Mouse (Mus musculus) skeletal muscle tissue, adult 2 months (tissue): ENCODE results near the gene Pdcd6ip.
"Not testable (repeated sequence)": the region's sequence is repeated elsewhere in the genome, so short reads cannot be mapped to it uniquely, and the experiment has no call there.

Experiments
- DNase-seq: peaks from one replicate; pipeline ENCODE4 v3.0.0-alpha.2; 2012; ENCODE audit warnings: low read depth, low spot score

The Pdcd6ip gene

GRCm38 (mm10) chr9:113701441-113702160, 6.5 kb downstream of the Pdcd6ip start:
- no peak for DNase-seq

- no peak for DNase-seq
Observed at GRCm38 (mm10) chr9:113687461-113687860, 20.6 kb downstream of the Pdcd6ip start.

- no peak for DNase-seq
Observed at GRCm38 (mm10) chr9:113673721-113674120, 34.3 kb downstream of the Pdcd6ip start.

- DNase-seq, result no peak
Observed at GRCm38 (mm10) chr9:113672352-113672751, 35.7 kb downstream of the Pdcd6ip start.

GRCm38 (mm10) chr9:113670857-113671106, 37.3 kb downstream of the Pdcd6ip start:
- DNase-seq, result no peak

- DNase-seq, result no peak
Observed at GRCm38 (mm10) chr9:113670105-113670856, 37.8 kb downstream of the Pdcd6ip start.

- DNase-seq, result no peak
Observed at GRCm38 (mm10) chr9:113663476-113663875, 44.6 kb downstream of the Pdcd6ip start.

- no peak for DNase-seq
Observed at GRCm38 (mm10) chr9:113657837-113658236, 50.2 kb downstream of the Pdcd6ip start.

GRCm38 (mm10) chr9:113653571-113653970, 54.5 kb downstream of the Pdcd6ip start:
- no peak for DNase-seq

- DNase-seq, result no peak
Observed at GRCm38 (mm10) chr9:113650787-113651186, 57.3 kb downstream of the Pdcd6ip start.

GRCm38 (mm10) chr9:113649211-113649610, 58.8 kb downstream of the Pdcd6ip start:
- DNase-seq, result not testable (repeated sequence)

GRCm38 (mm10) chr9:113645837-113646169, 62.3 kb downstream of the Pdcd6ip start:
- DNase-seq, result no peak

GRCm38 (mm10) chr9:113645153-113645836, 62.8 kb downstream of the Pdcd6ip start:
- DNase-seq, result peak; percentile 16

- DNase-seq, result no peak
Observed at GRCm38 (mm10) chr9:113644701-113645100, 63.4 kb downstream of the Pdcd6ip start.

GRCm38 (mm10) chr9:113644076-113644475, 64.0 kb downstream of the Pdcd6ip start:
- no peak for DNase-seq

- no peak for DNase-seq
Observed at GRCm38 (mm10) chr9:113643669-113644068, 64.4 kb downstream of the Pdcd6ip start.

GRCm38 (mm10) chr9:113634986-113635385, 73.1 kb downstream of the Pdcd6ip start:
- no peak for DNase-seq

- no peak for DNase-seq
Observed at GRCm38 (mm10) chr9:113633168-113633744, 74.8 kb downstream of the Pdcd6ip start.

- no peak for DNase-seq
Observed at GRCm38 (mm10) chr9:113632350-113633043, 75.6 kb downstream of the Pdcd6ip start.

GRCm38 (mm10) chr9:113629632-113630031, 78.4 kb downstream of the Pdcd6ip start:
- DNase-seq, result no peak

- DNase-seq, result no peak
Observed at GRCm38 (mm10) chr9:113629191-113629590, 78.9 kb downstream of the Pdcd6ip start.

GRCm38 (mm10) chr9:113628780-113629179, 79.3 kb downstream of the Pdcd6ip start:
- no peak for DNase-seq
